36 mouse cellular contexts compared by ENCODE assay signal in genomic region chr19:56842974-56843373, GRCm38 (mm10). TPM values are rescaled to one million over a fixed set of nuclear protein-coding genes. Genes with fewer than 3 reads are reported as not detected.
"Had no signal": no experiment of that assay in that cellular context is flagged by ENCODE, and none has a peak within 500 bp of the region (broad histone marks: within the 10 kb centered on the region; RNA-seq: fewer than 3 reads in every experiment).

No protein-coding gene starts in this region.

- ATAC-seq: hindbrain, embryonic 16.5 days; hindbrain, postnatal 0 days; inflammation-experienced regulatory T-cells, adult 6 months; intestine, embryonic 15.5 days; intestine, embryonic 16.5 days; intestine, postnatal 0 days had no signal

- H3K4me3 ChIP-seq: heart, adult 2 months; heart, embryonic 10.5 days; heart, embryonic 12.5 days; heart, embryonic 13.5 days; heart, embryonic 15.5 days; hindbrain, embryonic 10.5 days; hindbrain, embryonic 12.5 days; hindbrain, embryonic 13.5 days; hindbrain, embryonic 15.5 days; intestine, embryonic 15.5 days; kidney, embryonic 15.5 days; layer of hippocampus, adult 2 months had no signal

- H3K9ac ChIP-seq: heart, embryonic 12.5 days; heart, embryonic 13.5 days; heart, embryonic 15.5 days; hindbrain, embryonic 12.5 days; hindbrain, embryonic 13.5 days; hindbrain, embryonic 14.5 days; hindbrain, embryonic 15.5 days; intestine, embryonic 15.5 days; kidney, embryonic 15.5 days had no signal

- H3K27me3 ChIP-seq: heart, embryonic 12.5 days; heart, embryonic 13.5 days; heart, embryonic 15.5 days; hindbrain, embryonic 12.5 days; hindbrain, embryonic 13.5 days; hindbrain, embryonic 15.5 days; intestine, embryonic 15.5 days; kidney, embryonic 15.5 days had no signal

- DNase-seq: heart, adult 2 months; heart, postnatal 10 days; heart, postnatal 14 days; heart, postnatal 36 days; heart, postnatal 4 days; kidney, adult 11 months; kidney, adult 18-20 months; kidney, adult 2 months; kidney, adult 8-10 months; kidney, adult 9 months; kidney, postnatal 10 days; kidney, postnatal 14 days; kidney, postnatal 25 days; kidney, postnatal 36 days; kidney, postnatal 4 days; layer of hippocampus, adult 9-11 months had no signal

- H3K4me1 ChIP-seq: heart, embryonic 10.5 days; heart, embryonic 12.5 days; heart, embryonic 13.5 days; heart, embryonic 15.5 days; hindbrain, embryonic 10.5 days; hindbrain, embryonic 12.5 days; hindbrain, embryonic 15.5 days; intestine, embryonic 15.5 days; kidney, embryonic 15.5 days had no signal

- H3K36me3 ChIP-seq: heart, embryonic 10.5 days; heart, embryonic 12.5 days; heart, embryonic 13.5 days; heart, embryonic 15.5 days; hindbrain, embryonic 10.5 days; hindbrain, embryonic 12.5 days; hindbrain, embryonic 15.5 days; intestine, embryonic 15.5 days; kidney, embryonic 15.5 days had no signal

- H3K9me3 ChIP-seq: heart, embryonic 10.5 days; heart, embryonic 15.5 days; hindbrain, embryonic 10.5 days; hindbrain, embryonic 12.5 days; hindbrain, embryonic 15.5 days; intestine, embryonic 15.5 days had no signal

- H3K4me2 ChIP-seq: heart, embryonic 11.5 days; heart, embryonic 12.5 days; heart, embryonic 13.5 days; heart, embryonic 15.5 days; hindbrain, embryonic 12.5 days; hindbrain, embryonic 13.5 days; hindbrain, embryonic 14.5 days; hindbrain, embryonic 15.5 days; intestine, embryonic 15.5 days; kidney, embryonic 15.5 days had no signal

- H3K27ac ChIP-seq: heart, adult 2 months; heart, embryonic 10.5 days; heart, embryonic 13.5 days; heart, embryonic 15.5 days; hindbrain, embryonic 10.5 days; hindbrain, embryonic 12.5 days; hindbrain, embryonic 13.5 days; hindbrain, embryonic 14.5 days; hindbrain, embryonic 15.5 days; hindbrain, postnatal 0 days; intestine, embryonic 15.5 days; kidney, embryonic 15.5 days; kidney, postnatal 0 days; layer of hippocampus, adult 2 months had no signal

RNA-seq across cellular contexts. Expression of gene Tdrd1, which starts 17.0 kb away (rescaled TPM):
- polyA plus RNA-seq: inflammation-experienced regulatory T-cells, adult 6 months had no signal

RNA-seq across cellular contexts. Expression of gene Vwa2, which starts 31.1 kb away (rescaled TPM):
- polyA plus RNA-seq: heart, adult 2 months; heart, postnatal 0 days; inflammation-experienced regulatory T-cells, adult 6 months had no signal
